Mouse (Mus musculus) limb, embryonic 10.5 days (tissue): ENCODE results near the gene Slc22a14. TPM values are rescaled to one million over a fixed set of nuclear protein-coding genes. Genes with fewer than 3 reads are reported as not detected.

ENCODE experiments used
- DNase-seq: peaks from one replicate; pipeline ENCODE4 v3.0.0-alpha.2; 2017; ENCODE audit warnings: low spot score
- H3K27ac ChIP-seq: fragments of 300-500 bp; sonication (generic); 2 replicates; pipeline ENCODE4 v1.5.1; 2016; ENCODE audit warnings: mild to moderate bottlenecking
- H3K27me3 ChIP-seq: fragments of 300-500 bp; sonication (generic); 2 replicates; pipeline ENCODE4 v1.6.1; 2016; ENCODE audit warnings: low read depth, mild to moderate bottlenecking; ENCODE audit not compliant: poor library complexity, severe bottlenecking
- H3K36me3 ChIP-seq: fragments of 300-500 bp; sonication (generic); 2 replicates; pipeline ENCODE4 v1.6.1; 2016; ENCODE audit warnings: mild to moderate bottlenecking, moderate library complexity
- H3K4me1 ChIP-seq: fragments of 300-500 bp; sonication (generic); 2 replicates; pipeline ENCODE4 v1.6.1; 2016
- H3K4me3 ChIP-seq: fragments of 300-500 bp; sonication (generic); 2 replicates; pipeline ENCODE4 v1.5.1; 2016; ENCODE audit warnings: mild to moderate bottlenecking, moderate library complexity
- H3K9me3 ChIP-seq: fragments of 300-500 bp; sonication (generic); replicated peaks from 2 replicates; pipeline ENCODE4 v1.6.1; 2016; ENCODE audit warnings: mild to moderate bottlenecking
- WGBS: fragments of 180-500 bp; shearing (Covaris S2); methylation state at CpG from one replicate; pipeline ENCODE4 v1.1.7; 2016; 5-methylcytosine and 5-hydroxymethylcytosine counted together
- polyA plus RNA-seq: library from polyadenylated mRNA; unstranded; fragments of >200 nt; fragmentation: Nextera tagmentation; extraction: Ambion mirVana; gene quantifications from 2 replicates; pipeline ENCODE4 v1.2.1, GENCODE M21; 2016

The Slc22a14 gene
- polyA plus RNA-seq, 1 experiment from 2014 or later: not detected

- Histone ChIP-seq H3K36me3 (no peaks in the 10 kb centered on the region), H3K27ac (no peak overlapping the region), H3K9me3 (no peaks in the 10 kb centered on the region), H3K4me3 (no peak overlapping the region), H3K27me3 (no peaks in the 10 kb centered on the region), H3K4me1 (peaks cover 21% of the 10 kb centered on the region)
- 70% methylated on average over 3 of the region's 3 CpGs for WGBS
- no peak for DNase-seq
Observed at GRCm38 (mm10) chr9:119120168-119120560, 245.2 kb downstream of the Slc22a14 start.

Other genes with a start within 250 kb of the Slc22a14 start
- gene Acaa1b, start 208.5 kb downstream of the Slc22a14 start, polyA plus RNA-seq: 1.1 TPM in 2 replicates
- not detected in 2 replicates for gene Gm47289, start 206.4 kb downstream of the Slc22a14 start, polyA plus RNA-seq
- not detected in 2 replicates for gene Slc22a13, start 156.5 kb downstream of the Slc22a14 start, polyA plus RNA-seq
- gene Oxsr1, start 43.1 kb downstream of the Slc22a14 start, polyA plus RNA-seq: 11.9 and 12.1 TPM in 2 replicates
- gene Acaa1a, start 25.9 kb downstream of the Slc22a14 start, polyA plus RNA-seq: 71.6 and 78.2 TPM in 2 replicates
- gene Myd88, start 24.1 kb downstream of the Slc22a14 start, polyA plus RNA-seq: 7.6 and 9.2 TPM in 2 replicates
- 11.4 and 12.8 TPM in 2 replicates for gene Xylb, start 8.2 kb downstream of the Slc22a14 start, polyA plus RNA-seq
- gene Acvr2b, start 36.6 kb upstream of the Slc22a14 start, polyA plus RNA-seq: 74.7 and 92.6 TPM in 2 replicates
- gene Exog, start 79.4 kb upstream of the Slc22a14 start, polyA plus RNA-seq: 39.7 and 44.6 TPM in 2 replicates
- 0.10 and 0.13 TPM in 2 replicates for gene Scn5a, start 213.5 kb upstream of the Slc22a14 start, polyA plus RNA-seq